Mouse (Mus musculus) stomach, embryonic 14.5 days (tissue): ENCODE data around the gene Zfp36. TPM values are rescaled to one million over a fixed set of nuclear protein-coding genes. Genes with fewer than 3 reads are reported as not detected.

ENCODE experiments used
- ATAC-seq: fragments of 200-750 bp; cut with Nextera tagmentation; 2 replicates; pipeline ENCODE4 v1.8.0; 2017; ENCODE audit warnings: low read depth, moderate TSS enrichment; ENCODE audit not compliant: insufficient number of reproducible peaks, insufficient read depth, low FRiP score
- H3K27ac ChIP-seq: fragments of 300-500 bp; sonication (generic); 2 replicates; pipeline ENCODE4 v1.5.1; 2014; ENCODE audit warnings: mild to moderate bottlenecking, low read length, moderate library complexity, mixed read lengths
- H3K27me3 ChIP-seq: fragments of 300-500 bp; sonication (generic); 2 replicates; pipeline ENCODE4 v1.6.1; 2014; ENCODE audit warnings: low read length, control low read depth, mixed read lengths; ENCODE audit not compliant: control insufficient read depth, insufficient read depth
- H3K36me3 ChIP-seq: fragments of 300-500 bp; sonication (generic); 2 replicates; pipeline ENCODE4 v1.6.1; 2014; ENCODE audit warnings: mild to moderate bottlenecking, control low read depth, low read length, moderate library complexity, mixed read lengths; ENCODE audit not compliant: control insufficient read depth, insufficient read depth
- H3K4me1 ChIP-seq: fragments of 300-500 bp; sonication (generic); 2 replicates; pipeline ENCODE4 v1.6.1; 2014; ENCODE audit warnings: low read length, control low read depth, mixed read lengths; ENCODE audit not compliant: control insufficient read depth, insufficient read depth
- H3K4me2 ChIP-seq: fragments of 300-500 bp; sonication (generic); replicated peaks from 2 replicates; pipeline ENCODE4 v1.6.1; 2014; ENCODE audit warnings: low read depth, low read length, control low read depth
- H3K4me3 ChIP-seq: fragments of 300-500 bp; sonication (generic); 2 replicates; pipeline ENCODE4 v1.5.1; 2014; ENCODE audit warnings: low read depth, low read length, control low read depth
- H3K9ac ChIP-seq: fragments of 300-500 bp; sonication (generic); replicated peaks from 2 replicates; pipeline ENCODE4 v1.6.1; 2014; ENCODE audit warnings: low read depth, mild to moderate bottlenecking, control low read depth, low read length, moderate library complexity, mixed read lengths
- H3K9me3 ChIP-seq: fragments of 300-500 bp; sonication (generic); 2 replicates; pipeline ENCODE4 v1.6.1; 2016; ENCODE audit warnings: low read depth, low read length, control low read depth; ENCODE audit not compliant: control insufficient read depth
- WGBS: fragments of 180-500 bp; shearing (Covaris S2); extraction: QIAGEN DNeasy Blood & Tissue Kit; methylation state at CpG from one replicate; pipeline ENCODE4 v1.1.7; 2014; 5-methylcytosine and 5-hydroxymethylcytosine counted together
- polyA plus RNA-seq: library from polyadenylated mRNA; unstranded; fragments of >200 nt; fragmentation: Nextera tagmentation; extraction: Ambion mirVana; gene quantifications from 2 replicates; pipeline ENCODE4 v1.2.1, GENCODE M21; 2014

Zfp36 gene
- polyA plus RNA-seq, 1 experiment from 2014 or later: 15.5 TPM

DNA sequence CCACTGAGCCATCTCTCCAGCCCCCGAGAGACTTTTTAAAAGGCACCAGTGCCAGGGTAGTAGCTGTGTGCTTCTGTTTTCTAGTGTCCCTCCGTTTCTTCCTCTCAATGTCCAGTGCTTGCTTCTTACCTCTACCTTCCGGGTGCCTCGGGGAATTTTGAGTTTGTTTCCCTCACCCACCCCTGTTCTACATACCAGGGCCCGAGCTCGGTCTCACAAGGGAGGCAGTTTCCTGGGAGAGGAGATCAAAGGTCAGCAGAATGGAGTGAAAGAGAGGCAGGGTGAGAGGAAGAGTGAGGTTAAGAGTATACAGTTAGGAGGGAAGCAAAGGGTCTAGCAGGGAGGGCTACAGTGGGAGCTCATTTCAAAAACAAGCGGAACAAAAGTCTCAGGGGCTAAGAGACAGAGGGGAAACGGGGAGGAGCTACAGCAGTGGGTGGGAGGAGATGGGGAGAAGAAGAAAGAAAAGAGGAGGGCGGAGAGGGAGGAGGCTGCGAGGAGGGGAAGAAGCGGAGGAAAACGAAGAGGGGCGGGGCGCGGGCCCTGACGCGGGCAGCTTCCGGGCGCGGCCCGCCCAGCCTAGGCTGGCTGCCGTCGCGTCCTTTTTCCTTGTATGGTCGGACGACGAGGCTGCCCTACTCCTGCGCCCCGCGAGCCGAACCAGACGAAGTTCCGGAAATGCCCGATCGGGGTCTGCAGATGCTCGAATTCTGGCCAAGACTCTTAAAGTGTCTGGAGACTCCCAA is 4.7 kb downstream of the Zfp36 start:
- no peaks in the 10 kb centered on the region for H3K9me3 ChIP-seq
- H3K27ac ChIP-seq: peak overlapping the region; percentile 99
- ATAC-seq: peak; percentile 59
- H3K4me1 ChIP-seq: peaks cover 36% of the 10 kb centered on the region
- H3K4me2 ChIP-seq: peak overlapping the region; percentile 91
- WGBS: under 1% methylated on average over 36 of the region's 36 CpGs
- no peaks in the 10 kb centered on the region for H3K27me3 ChIP-seq
- peak overlapping the region; percentile 84 for H3K4me3 ChIP-seq
- H3K9ac ChIP-seq: peak overlapping the region; percentile 61
- H3K36me3 ChIP-seq: peaks cover 7% of the 10 kb centered on the region; the same call in 1 of the 2 replicates

DNA sequence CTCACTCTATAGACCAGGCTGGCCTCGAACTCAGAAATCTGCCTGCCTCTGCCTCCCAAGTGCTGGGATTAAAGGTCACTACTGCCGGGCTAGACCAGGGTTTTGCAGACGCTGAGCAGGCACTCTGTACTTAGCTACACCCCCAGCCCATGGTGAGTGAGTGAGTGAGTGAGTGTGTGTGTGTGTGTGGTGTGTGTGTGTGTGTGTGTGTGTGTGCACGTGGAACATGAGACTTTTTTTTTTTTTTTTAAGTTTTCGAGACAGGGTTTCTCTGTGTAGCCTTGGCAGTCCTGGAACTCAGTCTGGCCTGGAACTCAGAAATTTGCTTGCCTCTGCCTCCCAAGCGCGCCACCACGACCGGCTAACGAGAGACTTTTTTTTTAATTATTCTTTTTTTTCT is 5.4 kb downstream of the Zfp36 start:
- peaks cover 8% of the 10 kb centered on the region for H3K36me3 ChIP-seq
- no peak overlapping the region for H3K4me3 ChIP-seq
- H3K4me2 ChIP-seq: peak overlapping the region; percentile 60; the same call in 1 of the 2 replicates
- no peaks in the 10 kb centered on the region for H3K9me3 ChIP-seq
- peaks cover 38% of the 10 kb centered on the region for H3K4me1 ChIP-seq
- ATAC-seq: no peak
- H3K27ac ChIP-seq: peak overlapping the region; percentile 99
- H3K27me3 ChIP-seq: no peaks in the 10 kb centered on the region
- 75% methylated on average over 10 of the region's 10 CpGs for WGBS
- peak overlapping the region; percentile 61; the same call in 1 of the 2 replicates for H3K9ac ChIP-seq

- Histone ChIP-seq H3K4me3 (no peak overlapping the region), H3K9ac (no peak overlapping the region), H3K27me3 (no peaks in the 10 kb centered on the region), H3K27ac (peak overlapping the region; percentile 99), H3K9me3 (no peaks in the 10 kb centered on the region), H3K4me2 (no peak overlapping the region), H3K36me3 (peaks cover 12% of the 10 kb centered on the region), H3K4me1 (peaks cover 38% of the 10 kb centered on the region)
- ATAC-seq: no peak
- 84% methylated on average over 7 of the region's 7 CpGs for WGBS
Measured at GRCm38 (mm10) chr7:28373891-28374495, 6.1 kb downstream of the Zfp36 start.

DNA sequence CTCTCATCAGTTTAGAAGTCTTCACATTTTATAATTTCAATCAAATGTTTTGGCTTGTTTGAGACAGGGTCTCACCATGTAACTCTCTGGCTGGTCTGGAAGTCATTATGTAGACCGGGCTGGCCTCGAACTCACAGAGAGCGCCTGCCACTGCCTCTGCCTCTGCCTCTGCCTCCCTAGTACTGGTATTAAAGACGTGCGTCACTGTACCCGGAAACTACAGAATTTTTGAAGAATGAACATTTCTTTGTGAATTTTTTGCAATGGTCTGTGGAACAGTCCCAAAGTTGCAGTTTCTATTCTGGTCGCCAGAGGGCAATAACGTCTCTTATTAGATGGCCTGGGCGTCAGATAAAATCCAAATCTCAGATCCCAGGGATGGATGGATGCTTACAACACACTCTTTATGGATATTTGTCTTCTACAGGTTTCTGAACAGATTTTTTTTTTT is 6.9 kb downstream of the Zfp36 start:
- H3K9me3 ChIP-seq: no peaks in the 10 kb centered on the region
- H3K9ac ChIP-seq: peak overlapping the region; percentile 25; the same call in 1 of the 2 replicates
- peaks cover 35% of the 10 kb centered on the region for H3K4me1 ChIP-seq
- H3K27ac ChIP-seq: peak overlapping the region; percentile 92
- H3K4me3 ChIP-seq: peak overlapping the region; percentile 31
- H3K27me3 ChIP-seq: no peaks in the 10 kb centered on the region
- H3K4me2 ChIP-seq: peak overlapping the region; percentile 51
- under 1% methylated on average over 9 of the region's 9 CpGs for WGBS
- H3K36me3 ChIP-seq: peaks cover 20% of the 10 kb centered on the region
- 0 out of 2 replicates have a peak, but pooled peaks have one; percentile 4 for ATAC-seq

DNA sequence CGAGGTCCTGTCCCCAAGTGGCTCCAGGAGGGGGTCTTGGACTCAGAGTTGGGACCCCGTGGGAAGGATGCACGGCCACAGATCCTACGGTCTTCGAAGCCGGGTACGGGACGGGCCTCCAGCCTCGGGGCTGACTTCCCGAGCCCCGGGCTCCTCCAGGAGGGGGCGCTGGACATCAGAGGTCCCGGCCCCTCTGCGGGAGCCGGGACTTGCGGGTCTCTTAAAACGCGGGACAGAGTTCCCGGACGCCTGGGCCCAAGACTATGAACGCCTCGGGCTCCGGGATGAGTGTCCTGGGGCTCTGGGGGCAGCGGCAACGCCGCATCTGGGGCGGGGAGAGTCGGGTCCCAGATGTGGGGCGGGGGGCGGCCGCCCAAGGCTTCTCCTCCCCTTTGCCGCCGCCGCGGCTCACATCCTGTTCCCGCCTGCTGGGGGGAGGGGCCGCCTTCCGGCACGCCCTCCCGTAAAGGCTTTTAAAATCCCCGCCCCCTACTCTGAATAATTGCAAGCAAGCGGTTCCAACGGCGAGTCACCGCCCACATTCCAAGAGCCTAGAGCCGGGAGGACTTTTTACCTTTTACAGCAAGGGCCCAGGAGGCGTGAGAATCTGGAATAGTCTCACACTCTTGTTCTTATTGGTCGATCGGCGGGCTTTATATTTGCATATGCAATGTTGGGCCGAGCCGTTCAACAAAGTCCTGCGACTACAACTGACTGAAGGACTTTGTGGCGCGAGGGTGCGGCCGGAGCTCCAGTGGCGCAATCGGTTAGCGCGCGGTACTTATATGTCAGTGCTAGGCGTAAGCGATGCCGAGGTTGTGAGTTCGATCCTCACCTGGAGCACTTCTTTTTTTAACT is 7.6 kb downstream of the Zfp36 start, which contains the start of gene Plekhg2:
TSS of gene Plekhg2 (minus strand) at position 349 of the 858 bp plus-strand sequence.
- Histone ChIP-seq H3K4me2 (peak within 1 kb of the TSS; percentile 91), H3K27ac (peak within 1 kb of the TSS; percentile 94), H3K36me3 (peaks cover 20% of the 10 kb centered on the region), H3K4me3 (peak within 1 kb of the TSS; percentile 92), H3K4me1 (peaks cover 29% of the 10 kb centered on the region), H3K9me3 (no peaks in the 10 kb centered on the region), H3K9ac (peak within 1 kb of the TSS; percentile 93), H3K27me3 (no peaks in the 10 kb centered on the region)
- WGBS: under 1% methylated on average over 52 of the region's 66 CpGs
- ATAC-seq: peak; percentile 86

DNA sequence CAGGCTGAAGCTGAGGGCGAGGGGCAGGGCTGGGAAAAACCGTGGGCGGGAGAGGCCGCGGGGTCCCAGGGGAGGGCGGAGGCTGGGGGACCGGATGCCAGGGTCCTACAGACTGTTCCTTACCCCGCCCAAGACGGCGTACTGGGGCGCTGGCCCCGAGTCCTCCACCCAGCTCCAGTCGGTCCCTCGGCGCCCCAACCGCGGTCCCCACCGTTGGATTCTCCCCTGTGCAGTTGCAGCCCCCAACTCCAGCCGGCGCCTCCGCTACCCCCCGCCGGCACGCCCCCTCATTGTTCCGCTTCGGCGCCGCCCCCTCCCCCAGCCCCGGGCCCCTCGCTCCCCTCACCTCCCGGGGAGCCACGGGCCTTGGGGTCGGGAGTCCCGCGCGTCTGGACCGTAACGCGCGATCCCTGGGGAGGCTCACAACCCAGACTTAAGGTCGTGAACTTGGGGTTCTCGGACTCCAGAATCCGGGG is 8.5 kb downstream of the Zfp36 start:
- Histone ChIP-seq H3K4me1 (peaks cover 22% of the 10 kb centered on the region), H3K4me3 (peak overlapping the region; percentile 92), H3K27ac (peak overlapping the region; percentile 94), H3K36me3 (peaks cover 28% of the 10 kb centered on the region), H3K27me3 (no peaks in the 10 kb centered on the region), H3K9me3 (no peaks in the 10 kb centered on the region), H3K4me2 (peak overlapping the region; percentile 91), H3K9ac (peak overlapping the region; percentile 93)
- under 1% methylated on average over 38 of the region's 43 CpGs for WGBS
- ATAC-seq: 0 out of 2 replicates have a peak, but pooled peaks have one; percentile 2

DNA sequence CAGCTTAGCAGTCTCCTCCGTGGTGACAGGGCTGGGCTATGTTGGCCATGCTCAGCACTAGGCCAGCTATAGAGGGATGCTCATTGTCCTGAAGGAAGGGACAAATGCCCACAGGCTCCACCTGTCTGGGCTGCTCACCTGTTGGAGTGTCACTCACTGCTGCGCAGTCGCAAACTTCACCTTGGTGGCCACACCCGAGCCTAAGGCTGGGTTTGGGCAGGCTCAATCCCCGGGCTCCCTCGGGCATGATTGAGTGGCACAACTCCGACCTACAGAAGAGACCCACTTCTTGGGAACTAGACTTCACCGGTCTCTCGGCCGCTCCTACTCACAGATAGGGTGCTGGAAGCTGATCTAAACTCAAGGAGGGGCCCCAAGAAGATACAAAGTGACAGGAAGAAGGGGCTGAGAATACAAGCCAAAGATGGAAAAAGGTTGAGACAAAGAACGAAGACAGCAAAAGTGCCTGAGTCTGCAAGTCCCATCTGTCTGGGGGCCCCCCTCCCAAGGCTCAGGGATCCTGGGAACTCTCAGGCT is 9.0 kb downstream of the Zfp36 start:
- peak overlapping the region; percentile 93 for H3K9ac ChIP-seq
- ATAC-seq: no peak
- no peaks in the 10 kb centered on the region for H3K9me3 ChIP-seq
- WGBS: 4% methylated on average over 11 of the region's 11 CpGs
- peak overlapping the region; percentile 94 for H3K27ac ChIP-seq
- H3K27me3 ChIP-seq: no peaks in the 10 kb centered on the region
- peaks cover 22% of the 10 kb centered on the region for H3K4me1 ChIP-seq
- peak overlapping the region; percentile 92 for H3K4me3 ChIP-seq
- peak overlapping the region; percentile 91 for H3K4me2 ChIP-seq
- peaks cover 33% of the 10 kb centered on the region for H3K36me3 ChIP-seq
